Mouse (Mus musculus): ENCODE data around the gene Olfr1223. TPM values are rescaled to one million over a fixed set of nuclear protein-coding genes. Genes with fewer than 3 reads are reported as not detected.
"Not testable (repeated sequence)": the region's sequence is repeated elsewhere in the genome, so short reads cannot be mapped to it uniquely, and the experiment has no call there.

The Olfr1223 gene
- not detected in 2 replicates for polyA plus RNA-seq (2016; fragmentation: Nextera tagmentation; extraction: Ambion mirVana)

- Histone ChIP-seq H3K4me2 (replicated peaks) (no peak within 1 kb of the TSS), H3K9ac (no peak within 1 kb of the TSS), H3K27ac (no peak within 1 kb of the TSS), H3K4me3 (no peak within 1 kb of the TSS), H3K27me3 (no peaks in the 10 kb centered on the region), H3K4me1 (no peaks in the 10 kb centered on the region), H3K9me3 (replicated peaks) (no peaks in the 10 kb centered on the region), H3K36me3 (no peaks in the 10 kb centered on the region)
- ATAC-seq (ENCODE audit: low FRiP score), result no peak
- WGBS, result 90% methylated on average over 1 of the region's 1 CpGs
Measured at GRCm38 (mm10) chr2:89151460-89151859, at the start of gene Olfr1223. Gene Olfr1223, minus strand, starts transcription at chr2:89151560.

GRCm38 (mm10) chr2:89199948-89200347 is 48.6 kb upstream of the Olfr1223 start, which contains the start of gene Olfr1226:
Gene Olfr1226, minus strand, starts transcription at chr2:89200048.
- Histone ChIP-seq H3K36me3 (no peaks in the 10 kb centered on the region), H3K4me1 (no peaks in the 10 kb centered on the region), H3K27me3 (no peaks in the 10 kb centered on the region), H3K4me2 (replicated peaks) (no peak within 1 kb of the TSS), H3K9ac (no peak within 1 kb of the TSS), H3K27ac (no peak within 1 kb of the TSS), H3K9me3 (replicated peaks) (no peaks in the 10 kb centered on the region), H3K4me3 (no peak within 1 kb of the TSS)
- WGBS, result 66% methylated on average over 2 of the region's 2 CpGs
- ATAC-seq (ENCODE audit: low FRiP score), result no peak

- Histone ChIP-seq H3K4me2 (replicated peaks) (no peak overlapping the region), H3K36me3 (no peaks in the 10 kb centered on the region), H3K9me3 (replicated peaks) (no peaks in the 10 kb centered on the region), H3K27ac (no peak overlapping the region), H3K27me3 (no peaks in the 10 kb centered on the region), H3K4me3 (no peak overlapping the region), H3K9ac (no peak overlapping the region), H3K4me1 (no peaks in the 10 kb centered on the region)
- WGBS, result 87% methylated on average over 3 of the region's 3 CpGs
- ATAC-seq (ENCODE audit: low FRiP score), result no peak
Measured at GRCm38 (mm10) chr2:89196325-89196982, 45.1 kb upstream of the Olfr1223 start.

- H3K9me3 ChIP-seq (replicated peaks), result no peaks in the 10 kb centered on the region
- 79% methylated on average over 1 of the region's 1 CpGs for whole genome bisulfite sequencing
- no peak within 1 kb of the TSS for H3K27ac ChIP-seq
- no peaks in the 10 kb centered on the region for H3K4me1 ChIP-seq
- H3K4me3 ChIP-seq, result no peak within 1 kb of the TSS
- H3K4me2 ChIP-seq (replicated peaks), result no peak within 1 kb of the TSS
- no peaks in the 10 kb centered on the region for H3K36me3 ChIP-seq
- H3K9ac ChIP-seq, result no peak within 1 kb of the TSS
- H3K27me3 ChIP-seq, result no peaks in the 10 kb centered on the region
- ATAC-seq (ENCODE audit: low FRiP score), result no peak
Measured at GRCm38 (mm10) chr2:89174569-89174968, 23.2 kb upstream of the Olfr1223 start, which contains the start of gene Olfr1225. Gene Olfr1225, minus strand, starts transcription at chr2:89174669.

- not testable (repeated sequence) for H3K4me3 ChIP-seq; H3K36me3 ChIP-seq; H3K4me1 ChIP-seq; H3K27me3 ChIP-seq; ATAC-seq (ENCODE audit: low FRiP score); H3K27ac ChIP-seq; H3K9ac ChIP-seq; H3K9me3 ChIP-seq (replicated peaks); H3K4me2 ChIP-seq (replicated peaks)
- WGBS, result 94% methylated on average over 4 of the region's 4 CpGs
Measured at GRCm38 (mm10) chr2:89164711-89165110, 13.4 kb upstream of the Olfr1223 start.

- not testable (repeated sequence) for ATAC-seq (ENCODE audit: low FRiP score); H3K27me3 ChIP-seq; H3K27ac ChIP-seq; H3K9me3 ChIP-seq (replicated peaks); H3K4me3 ChIP-seq; H3K4me2 ChIP-seq (replicated peaks); H3K4me1 ChIP-seq; H3K9ac ChIP-seq; H3K36me3 ChIP-seq
- WGBS, result 93% methylated on average over 8 of the region's 8 CpGs
Measured at GRCm38 (mm10) chr2:89163991-89164390, 12.6 kb upstream of the Olfr1223 start, which contains the start of gene Olfr1224-ps1. Gene Olfr1224-ps1, minus strand, starts transcription at chr2:89164091.

- no peak for ATAC-seq (ENCODE audit: low FRiP score)
- 86% methylated on average over 3 of the region's 3 CpGs for WGBS
- no peak within 1 kb of the TSS for H3K4me2 ChIP-seq (replicated peaks)
Measured at GRCm38 (mm10) chr2:89132954-89133353, 18.4 kb downstream of the Olfr1223 start, which contains the start of gene Olfr1222. Gene Olfr1222, minus strand, starts transcription at chr2:89133054.

GRCm38 (mm10) chr2:89117183-89117582 is 34.2 kb downstream of the Olfr1223 start, which contains the start of gene Olfr1221:
Gene Olfr1221, minus strand, starts transcription at chr2:89117283.
- ATAC-seq (ENCODE audit: low FRiP score), result no peak
- Histone ChIP-seq H3K4me1 (no peaks in the 10 kb centered on the region), H3K4me2 (replicated peaks) (no peak within 1 kb of the TSS), H3K27ac (no peak within 1 kb of the TSS), H3K9me3 (replicated peaks) (no peaks in the 10 kb centered on the region), H3K9ac (no peak within 1 kb of the TSS), H3K36me3 (no peaks in the 10 kb centered on the region), H3K27me3 (no peaks in the 10 kb centered on the region), H3K4me3 (no peak within 1 kb of the TSS)
- 88% methylated on average over 2 of the region's 2 CpGs for WGBS

More at GRCm38 (mm10) chr2:89132954-89133353, 18.4 kb downstream of the Olfr1223 start, which contains the start of gene Olfr1222:
- no peaks in the 10 kb centered on the region for H3K4me1 ChIP-seq
- H3K27ac ChIP-seq, result no peak within 1 kb of the TSS
- no peaks in the 10 kb centered on the region for H3K36me3 ChIP-seq
- H3K4me3 ChIP-seq, result no peak within 1 kb of the TSS
- no peaks in the 10 kb centered on the region for H3K27me3 ChIP-seq
- no peaks in the 10 kb centered on the region for H3K9me3 ChIP-seq (replicated peaks)
- no peak within 1 kb of the TSS for H3K9ac ChIP-seq

GRCm38 (mm10) chr2:89106735-89107134 is 44.6 kb downstream of the Olfr1223 start, which contains the start of gene Olfr1220:
Gene Olfr1220, minus strand, starts transcription at chr2:89106835.
- Histone ChIP-seq H3K36me3 (no peaks in the 10 kb centered on the region), H3K9me3 (replicated peaks) (no peaks in the 10 kb centered on the region), H3K4me3 (no peak within 1 kb of the TSS), H3K4me2 (replicated peaks) (no peak within 1 kb of the TSS), H3K4me1 (no peaks in the 10 kb centered on the region), H3K27ac (no peak within 1 kb of the TSS), H3K27me3 (no peaks in the 10 kb centered on the region), H3K9ac (no peak within 1 kb of the TSS)
- WGBS, result 71% methylated on average over 3 of the region's 3 CpGs
- no peak for ATAC-seq (ENCODE audit: low FRiP score)

- H3K9me3 ChIP-seq (replicated peaks), result no peaks in the 10 kb centered on the region
- no peak overlapping the region for H3K4me2 ChIP-seq (replicated peaks)
- H3K9ac ChIP-seq, result no peak overlapping the region
- H3K4me3 ChIP-seq, result no peak overlapping the region
- ATAC-seq (ENCODE audit: low FRiP score), result no peak
- H3K4me1 ChIP-seq, result no peaks in the 10 kb centered on the region
- no peaks in the 10 kb centered on the region for H3K27me3 ChIP-seq
- H3K36me3 ChIP-seq, result no peaks in the 10 kb centered on the region
- H3K27ac ChIP-seq, result no peak overlapping the region
Measured at GRCm38 (mm10) chr2:89105651-89106050, 45.7 kb downstream of the Olfr1223 start.

GRCm38 (mm10) chr2:89093848-89094247 is 57.5 kb downstream of the Olfr1223 start:
- H3K4me3 ChIP-seq, result no peak overlapping the region
- H3K27ac ChIP-seq, result no peak overlapping the region
- no peak overlapping the region for H3K9ac ChIP-seq
- H3K4me2 ChIP-seq (replicated peaks), result no peak overlapping the region
- 100% methylated on average over 1 of the region's 1 CpGs for WGBS
- no peaks in the 10 kb centered on the region for H3K9me3 ChIP-seq (replicated peaks)
- no peak for ATAC-seq (ENCODE audit: low FRiP score)
- H3K4me1 ChIP-seq, result no peaks in the 10 kb centered on the region
- no peaks in the 10 kb centered on the region for H3K27me3 ChIP-seq
- no peaks in the 10 kb centered on the region for H3K36me3 ChIP-seq

All from hindbrain, embryonic 12.5 days (tissue).